Mouse (Mus musculus) embryonic facial prominence, embryonic 11.5 days (tissue): Measurements from ENCODE around the gene Cfdp1. TPM values are rescaled to one million over a fixed set of nuclear protein-coding genes. Genes with fewer than 3 reads are reported as not detected.

ENCODE experiments used
- ATAC-seq: fragments of 200-750 bp; cut with Nextera tagmentation; replicated peaks from 2 replicates; pipeline ENCODE4 v1.8.0; 2017; ENCODE audit warnings: low read depth; ENCODE audit not compliant: insufficient number of reproducible peaks, low FRiP score, low TSS enrichment
- DNase-seq: peaks from one replicate; pipeline ENCODE4 v3.0.0-alpha.2; 2015; ENCODE audit warnings: low spot score
- H3K27ac ChIP-seq: fragments of 300-500 bp; sonication (generic); replicated peaks from 2 replicates; pipeline ENCODE4 v1.5.1; 2014; ENCODE audit warnings: mild to moderate bottlenecking, low read depth, low read length, control low read depth
- H3K27me3 ChIP-seq: fragments of 300-500 bp; sonication (generic); 2 replicates; pipeline ENCODE4 v1.6.1; 2014; ENCODE audit warnings: mild to moderate bottlenecking, low read length, moderate library complexity, mixed read lengths; ENCODE audit not compliant: control insufficient read depth, insufficient read depth
- H3K36me3 ChIP-seq: fragments of 300-500 bp; sonication (generic); replicated peaks from 2 replicates; pipeline ENCODE4 v1.6.1; 2014; ENCODE audit warnings: low read depth, mild to moderate bottlenecking, low read length, moderate library complexity, mixed read lengths; ENCODE audit not compliant: control insufficient read depth, insufficient read depth
- H3K4me1 ChIP-seq: fragments of 300-500 bp; sonication (generic); 2 replicates; pipeline ENCODE4 v1.6.1; 2014; ENCODE audit warnings: low read length, mixed read lengths; ENCODE audit not compliant: control insufficient read depth, insufficient read depth
- H3K4me2 ChIP-seq: fragments of 300-500 bp; sonication (generic); 2 replicates; pipeline ENCODE4 v1.6.1; 2014; ENCODE audit warnings: low read depth, mild to moderate bottlenecking, control low read depth, low read length, moderate library complexity
- H3K4me3 ChIP-seq: fragments of 300-500 bp; sonication (generic); 2 replicates; pipeline ENCODE4 v1.5.1; 2014; ENCODE audit warnings: low read depth, low read length, control low read depth
- H3K9ac ChIP-seq: fragments of 300-500 bp; sonication (generic); replicated peaks from 2 replicates; pipeline ENCODE4 v1.6.1; 2014; ENCODE audit warnings: mild to moderate bottlenecking, control low read depth, low read length
- H3K9me3 ChIP-seq: fragments of 300-500 bp; sonication (generic); replicated peaks from 2 replicates; pipeline ENCODE4 v1.6.1; 2016; ENCODE audit warnings: mild to moderate bottlenecking, low read length, inconsistent platforms, mixed read lengths; ENCODE audit not compliant: control insufficient read depth
- WGBS: fragments of 180-500 bp; shearing (Covaris S2); extraction: QIAGEN DNeasy Blood & Tissue Kit; methylation state at CpG from one replicate; pipeline ENCODE4 v1.1.7; 2014; 5-methylcytosine and 5-hydroxymethylcytosine counted together
- polyA plus RNA-seq: library from polyadenylated mRNA; unstranded; fragments of >200 nt; fragmentation: Nextera tagmentation; extraction: Ambion mirVana; gene quantifications from 2 replicates; pipeline ENCODE4 v1.2.1, GENCODE M21; 2014

Cfdp1 gene
- polyA plus RNA-seq, 1 experiment from 2014 or later, result 278 TPM

DNA sequence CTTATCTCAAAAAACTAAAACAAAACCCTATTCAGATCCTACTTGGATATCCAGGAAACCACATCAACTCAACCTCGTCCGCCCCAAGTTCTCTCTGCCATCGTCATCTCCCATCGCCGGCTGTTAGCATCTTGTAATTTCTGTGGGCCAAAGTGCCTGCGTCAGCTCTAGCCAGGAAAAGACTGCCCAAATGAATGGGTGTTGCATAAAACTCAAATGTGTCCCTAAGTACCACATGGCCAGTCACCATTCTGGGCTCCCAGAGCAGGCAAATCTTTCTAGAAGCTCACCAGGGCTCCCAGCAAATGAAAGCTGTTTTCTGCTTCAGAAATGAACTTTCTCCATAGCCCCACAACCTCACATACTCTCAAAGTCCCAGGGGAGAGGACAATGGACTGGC lies 112.5 kb downstream of the Cfdp1 start:
- peak overlapping the region; percentile 91 for H3K9ac ChIP-seq
- WGBS, result 68% methylated on average over 6 of the region's 6 CpGs
- no peak overlapping the region for H3K27ac ChIP-seq
- no peaks in the 10 kb centered on the region; the same call in 1 of the 2 replicates for H3K36me3 ChIP-seq
- H3K9me3 ChIP-seq, result no peaks in the 10 kb centered on the region
- H3K4me3 ChIP-seq, result no peak overlapping the region
- peaks cover 2% of the 10 kb centered on the region for H3K4me1 ChIP-seq
- no peaks in the 10 kb centered on the region for H3K27me3 ChIP-seq
- ATAC-seq (no peak), DNase-seq (no peak)
- peak overlapping the region; percentile 68; the same call in 1 of the 2 replicates for H3K4me2 ChIP-seq

DNA sequence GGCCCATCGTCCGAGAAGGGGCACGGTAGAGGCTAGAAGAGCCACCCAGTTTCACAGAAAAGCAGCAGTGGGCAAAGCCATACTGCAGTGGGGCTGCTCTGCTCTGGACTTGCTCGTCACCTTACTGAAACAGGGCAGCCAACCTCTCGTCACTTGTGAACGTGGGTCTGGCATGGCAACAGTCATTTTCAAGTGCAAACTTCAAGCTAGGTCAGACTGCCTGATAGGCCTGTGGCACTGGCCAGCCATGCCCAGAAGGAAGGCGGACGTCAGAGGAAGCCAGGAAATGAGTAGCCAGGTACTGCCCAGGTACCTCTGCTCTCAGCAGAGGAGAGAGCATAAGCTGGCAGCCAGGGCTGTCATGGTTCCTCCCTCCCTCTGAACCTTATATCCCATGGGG lies 113.1 kb downstream of the Cfdp1 start:
- Histone ChIP-seq H3K4me3 (no peak overlapping the region), H3K36me3 (no peaks in the 10 kb centered on the region; the same call in 1 of the 2 replicates), H3K4me2 (no peak overlapping the region), H3K9me3 (no peaks in the 10 kb centered on the region), H3K9ac (no peak overlapping the region), H3K27ac (no peak overlapping the region), H3K27me3 (no peaks in the 10 kb centered on the region), H3K4me1 (peaks cover 3% of the 10 kb centered on the region)
- WGBS, result 88% methylated on average over 8 of the region's 8 CpGs
- no peak for DNase-seq
- no peak for ATAC-seq

DNA sequence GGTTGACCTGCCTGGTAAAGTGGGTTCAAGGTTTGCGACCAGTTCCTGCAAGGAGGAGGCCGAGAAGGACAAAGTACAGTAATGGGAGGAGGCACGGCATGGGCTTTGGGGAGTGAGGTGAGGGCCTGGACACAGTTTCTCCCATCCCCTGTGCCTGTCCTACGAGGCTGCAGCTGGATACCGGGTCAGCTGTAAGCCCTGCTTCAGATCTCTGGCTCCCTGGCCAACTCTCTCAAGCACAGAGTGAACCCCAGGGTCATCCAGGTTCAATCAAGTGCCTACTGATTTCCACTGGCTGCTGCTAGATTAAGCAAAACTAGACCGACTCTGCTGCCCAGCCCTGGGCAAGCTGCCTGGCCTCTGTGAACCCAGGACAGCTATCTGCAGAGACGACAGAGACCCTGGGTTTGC lies 113.8 kb downstream of the Cfdp1 start:
- H3K9me3 ChIP-seq, result no peaks in the 10 kb centered on the region

DNA sequence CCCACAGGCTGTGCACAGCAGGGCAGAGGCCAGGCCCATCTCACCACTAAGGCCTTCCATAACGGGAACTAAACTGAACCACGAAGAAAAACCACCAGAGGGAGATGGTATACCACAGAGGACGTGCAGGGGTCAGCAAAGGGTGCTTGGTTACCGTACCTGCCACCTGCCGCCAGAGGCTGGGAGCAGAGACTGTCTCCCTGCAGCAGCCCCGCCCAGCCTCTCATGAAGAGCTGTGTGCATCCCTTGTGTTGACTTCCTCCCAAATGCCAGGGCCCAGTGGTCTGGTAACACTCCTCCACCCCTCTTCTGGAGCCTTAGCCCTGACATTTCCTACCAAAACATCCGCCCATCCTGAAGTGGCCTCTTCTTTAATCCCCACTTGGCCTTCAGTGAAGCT lies 114.5 kb downstream of the Cfdp1 start:
- H3K4me3 ChIP-seq, result no peak overlapping the region

More for the DNA sequence above, 113.8 kb downstream of the Cfdp1 start:
- no peak overlapping the region for H3K9ac ChIP-seq
- no peak for DNase-seq
- no peak overlapping the region for H3K4me3 ChIP-seq
- no peak overlapping the region for H3K4me2 ChIP-seq
- no peaks in the 10 kb centered on the region; the same call in 1 of the 2 replicates for H3K36me3 ChIP-seq
- H3K27me3 ChIP-seq, result no peaks in the 10 kb centered on the region
- ATAC-seq, result no peak
- peaks cover 9% of the 10 kb centered on the region for H3K4me1 ChIP-seq
- H3K27ac ChIP-seq, result no peak overlapping the region
- 74% methylated on average over 7 of the region's 7 CpGs for WGBS

DNA sequence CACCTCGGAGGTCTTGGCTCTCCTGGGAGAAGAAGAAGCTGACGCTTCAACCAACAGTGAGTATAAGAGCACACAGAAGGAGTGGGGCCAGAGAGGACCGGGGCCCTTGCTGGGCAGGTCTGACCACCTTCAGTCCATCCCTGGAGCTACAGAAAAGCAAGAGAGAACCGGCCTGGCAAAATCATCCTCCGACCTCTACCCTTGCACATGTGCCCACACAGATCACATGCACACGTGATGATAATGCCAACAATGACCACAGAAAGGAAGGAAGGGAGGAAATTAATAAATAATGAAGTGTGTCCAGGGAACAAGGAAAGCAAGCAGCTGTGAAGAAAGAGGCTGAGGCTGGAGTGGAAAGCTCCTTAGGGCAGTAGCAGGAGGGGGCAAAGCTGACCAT lies 115.2 kb downstream of the Cfdp1 start:
- Histone ChIP-seq H3K27ac (no peak overlapping the region), H3K4me1 (peaks cover 11% of the 10 kb centered on the region)
- ATAC-seq, result no peak

More for the DNA sequence above, 114.5 kb downstream of the Cfdp1 start:
- Histone ChIP-seq H3K27me3 (no peaks in the 10 kb centered on the region), H3K4me2 (no peak overlapping the region), H3K36me3 (no peaks in the 10 kb centered on the region; the same call in 1 of the 2 replicates), H3K4me1 (peaks cover 13% of the 10 kb centered on the region), H3K27ac (no peak overlapping the region), H3K9me3 (no peaks in the 10 kb centered on the region), H3K9ac (peak overlapping the region; percentile 14; the same call in 1 of the 2 replicates)
- DNase-seq, result no peak
- ATAC-seq, result no peak
- WGBS, result 41% methylated on average over 7 of the region's 7 CpGs

DNA sequence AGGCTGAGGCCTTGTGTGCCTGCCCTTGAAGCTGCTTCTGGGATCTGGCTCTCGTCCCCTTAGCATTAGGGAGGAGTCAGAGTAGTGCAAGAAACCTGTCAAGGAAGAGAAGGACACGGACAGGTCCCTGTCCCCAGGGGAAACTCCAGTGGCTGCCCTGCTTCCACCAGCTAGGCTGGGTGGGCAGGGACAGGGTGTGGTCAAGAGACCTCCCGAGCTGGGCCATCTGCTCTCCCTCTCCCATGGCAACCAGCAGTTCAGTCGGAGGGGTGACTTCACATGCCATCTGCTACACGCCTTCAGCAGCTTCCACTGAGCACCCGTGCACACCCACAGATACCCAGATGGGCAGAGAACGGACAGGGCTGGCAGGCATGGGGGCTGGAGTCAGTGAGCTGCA lies 117.8 kb downstream of the Cfdp1 start:
- Histone ChIP-seq H3K27ac (0 out of 2 replicates have a peak overlapping the region, but pooled peaks have one; percentile 5), H3K36me3 (no peaks in the 10 kb centered on the region), H3K4me3 (no peak overlapping the region), H3K27me3 (no peaks in the 10 kb centered on the region), H3K9ac (no peak overlapping the region), H3K4me1 (peaks cover 25% of the 10 kb centered on the region), H3K4me2 (no peak overlapping the region), H3K9me3 (no peaks in the 10 kb centered on the region)
- 55% methylated on average over 7 of the region's 7 CpGs for WGBS
- no peak for DNase-seq
- no peak for ATAC-seq

More for the DNA sequence above, 115.2 kb downstream of the Cfdp1 start:
- H3K27me3 ChIP-seq, result no peaks in the 10 kb centered on the region
- DNase-seq, result no peak
- no peak overlapping the region for H3K4me2 ChIP-seq
- 68% methylated on average over 6 of the region's 6 CpGs for WGBS
- H3K36me3 ChIP-seq, result no peaks in the 10 kb centered on the region; the same call in 1 of the 2 replicates
- H3K9me3 ChIP-seq, result no peaks in the 10 kb centered on the region
- no peak overlapping the region for H3K4me3 ChIP-seq
- H3K9ac ChIP-seq, result no peak overlapping the region

DNA sequence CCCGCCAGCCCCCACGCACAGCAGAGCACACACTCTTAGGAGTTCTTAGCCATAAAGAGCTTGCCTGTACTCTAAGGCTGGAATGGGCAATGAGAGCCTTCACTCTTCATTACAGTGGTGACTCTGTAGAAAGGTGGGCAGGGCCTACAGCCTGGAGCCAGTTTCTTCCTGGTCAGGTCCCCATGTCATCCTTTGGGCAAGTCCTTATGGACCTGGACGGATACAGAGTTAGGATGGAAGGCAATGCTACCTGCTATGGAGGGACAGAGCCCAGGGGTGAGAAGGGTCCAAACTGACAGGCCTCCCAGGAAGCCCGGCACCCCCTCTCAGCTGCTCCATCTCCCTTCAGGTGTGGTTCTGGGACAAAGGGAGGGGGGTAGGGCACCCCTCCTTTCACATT lies 118.3 kb downstream of the Cfdp1 start:
- DNase-seq, result no peak
- no peak overlapping the region for H3K4me3 ChIP-seq
- H3K9ac ChIP-seq, result no peak overlapping the region
- H3K9me3 ChIP-seq, result no peaks in the 10 kb centered on the region
- no peaks in the 10 kb centered on the region for H3K36me3 ChIP-seq
- no peak for ATAC-seq
- H3K27me3 ChIP-seq, result no peaks in the 10 kb centered on the region
- peaks cover 25% of the 10 kb centered on the region for H3K4me1 ChIP-seq
- 0 out of 2 replicates have a peak overlapping the region, but pooled peaks have one; percentile 28 for H3K27ac ChIP-seq
- H3K4me2 ChIP-seq, result no peak overlapping the region
- 68% methylated on average over 4 of the region's 4 CpGs for WGBS

DNA sequence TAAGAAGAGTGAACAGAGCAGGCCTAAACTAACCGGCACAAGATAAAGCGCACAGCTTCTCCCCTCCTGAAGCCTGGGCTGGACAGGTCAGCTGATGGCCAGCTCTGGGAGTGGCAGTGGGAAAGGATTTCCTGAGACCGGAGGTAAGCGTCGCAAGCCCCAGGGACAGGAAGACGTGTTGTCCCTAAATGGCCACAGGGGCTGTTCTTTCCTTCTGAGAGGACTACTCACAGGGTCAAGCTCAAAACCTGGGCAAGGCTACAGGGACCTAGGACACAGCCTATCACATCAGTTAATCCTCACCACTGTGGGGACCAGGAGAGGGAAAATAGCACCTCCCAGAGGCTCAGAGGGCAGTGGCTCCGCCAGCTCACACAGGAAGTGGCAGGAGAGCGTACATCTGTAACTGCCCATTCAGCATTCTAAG lies 118.7 kb downstream of the Cfdp1 start:
- H3K9ac ChIP-seq, result no peak overlapping the region

More for the DNA sequence above, 118.7 kb downstream of the Cfdp1 start:
- Histone ChIP-seq H3K27me3 (no peaks in the 10 kb centered on the region), H3K36me3 (no peaks in the 10 kb centered on the region), H3K4me3 (no peak overlapping the region), H3K4me2 (no peak overlapping the region), H3K4me1 (peaks cover 25% of the 10 kb centered on the region), H3K9me3 (no peaks in the 10 kb centered on the region), H3K27ac (0 out of 2 replicates have a peak overlapping the region, but pooled peaks have one; percentile 28)
- ATAC-seq (no peak), DNase-seq (no peak)
- 42% methylated on average over 8 of the region's 8 CpGs for WGBS
